Mouse (Mus musculus) brain, embryonic 18.5 days (tissue): ENCODE measurements around the gene Scgb1c1.
A peak's percentile ranks its signal among the peaks of the same experiment; 100 is the strongest.
"Not testable (repeated sequence)": the region's sequence is repeated elsewhere in the genome, so short reads cannot be mapped to it uniquely, and the experiment has no call there.

ENCODE experiments used
- DNase-seq: peaks from one replicate; pipeline ENCODE4 v3.0.0-alpha.2; 2012; ENCODE audit warnings: low read depth, low spot score

Scgb1c1 gene

DNA sequence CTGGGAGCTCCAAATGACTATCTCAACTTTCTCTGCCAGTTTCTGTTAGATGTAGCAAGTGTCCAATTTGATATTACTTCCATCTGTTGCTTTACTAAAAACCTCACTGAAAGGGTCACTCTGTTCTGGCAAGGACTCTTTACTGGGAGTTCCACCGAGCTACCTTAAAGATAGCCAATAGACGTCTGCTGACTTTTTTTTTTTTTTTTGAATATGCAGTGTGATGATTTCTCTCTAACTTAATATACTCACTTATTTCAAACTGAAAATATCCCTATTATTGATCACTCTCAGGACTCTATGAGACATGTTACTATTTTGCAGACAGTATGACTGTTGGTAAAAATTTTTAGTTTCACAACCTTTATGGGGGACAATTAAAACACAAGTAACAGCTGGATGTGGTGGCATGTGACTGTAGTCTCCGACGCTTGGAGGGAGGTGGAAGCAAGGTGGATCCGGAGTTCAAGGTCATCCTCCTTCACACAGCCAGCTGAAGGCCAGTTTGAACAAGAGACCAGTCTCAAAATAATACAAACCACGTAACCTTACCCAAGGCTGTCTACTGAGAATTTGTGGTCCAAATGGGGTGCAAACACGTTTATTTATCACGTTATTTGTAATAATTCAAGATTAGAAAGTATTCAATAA, 35.6 kb downstream of the Scgb1c1 start:
- no peak for DNase-seq

DNA sequence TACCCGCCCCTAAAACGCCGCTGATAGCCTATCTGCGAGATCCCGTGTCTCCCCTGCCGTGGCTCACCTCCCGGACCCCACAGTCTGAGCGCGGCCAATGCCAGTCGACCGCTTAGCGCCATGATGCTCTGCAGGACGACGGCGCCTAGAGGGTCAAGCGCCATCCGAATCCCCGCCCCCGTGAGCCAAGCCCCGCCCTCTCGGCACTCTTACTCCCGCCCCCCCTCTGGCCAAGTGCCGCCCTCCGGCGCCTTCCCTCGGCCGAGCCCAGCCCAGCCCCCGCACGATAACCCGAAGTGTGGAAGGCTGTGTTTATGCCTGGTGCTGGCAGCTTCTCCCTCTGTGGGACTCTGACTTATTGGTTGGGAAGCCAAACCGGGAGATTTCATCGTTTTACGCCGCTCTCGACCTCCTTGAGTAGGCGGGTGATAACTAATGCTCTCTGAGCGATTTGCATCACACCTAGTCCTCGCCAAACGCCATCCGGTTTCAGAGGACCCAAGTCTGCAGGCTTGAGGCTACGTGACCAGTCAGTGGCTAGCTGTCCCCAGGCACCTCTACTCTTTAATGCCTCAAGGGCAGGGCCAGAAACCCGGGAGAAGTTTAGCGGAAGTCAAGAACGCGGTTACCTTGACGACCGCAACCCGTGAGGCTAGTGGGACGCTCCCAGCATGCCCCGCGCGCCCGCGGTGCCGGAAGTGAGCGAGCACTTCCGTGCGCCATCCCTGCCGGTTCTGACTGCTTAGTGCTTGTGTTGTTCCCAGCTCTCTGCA, 36.5 kb downstream of the Scgb1c1 start, which contains the start of the genes Psmd13 and Sirt3:
Gene Psmd13, plus strand, starts transcription at position 273 of the 773 bp plus-strand sequence.
Gene Sirt3, minus strand, starts transcription at position 614 of the 773 bp plus-strand sequence.
- peak; percentile 86 for DNase-seq

DNA sequence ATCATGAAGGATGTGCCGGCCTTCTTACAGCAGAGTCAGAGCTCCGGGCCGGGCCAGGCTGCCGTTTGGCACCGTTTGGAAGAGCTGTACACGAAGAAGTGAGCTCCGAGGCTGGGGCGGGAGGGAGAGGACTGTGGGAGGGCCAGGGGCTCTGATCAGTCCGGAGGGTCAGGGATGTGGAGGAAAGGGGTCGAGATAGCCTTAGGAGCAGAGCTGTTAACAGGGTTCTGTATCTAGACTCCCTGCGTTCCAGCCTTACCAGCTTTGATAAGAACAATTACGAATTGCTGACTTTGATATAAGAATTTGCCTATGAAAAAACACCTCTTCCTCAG, 37.1 kb downstream of the Scgb1c1 start:
- DNase-seq: no peak

DNA sequence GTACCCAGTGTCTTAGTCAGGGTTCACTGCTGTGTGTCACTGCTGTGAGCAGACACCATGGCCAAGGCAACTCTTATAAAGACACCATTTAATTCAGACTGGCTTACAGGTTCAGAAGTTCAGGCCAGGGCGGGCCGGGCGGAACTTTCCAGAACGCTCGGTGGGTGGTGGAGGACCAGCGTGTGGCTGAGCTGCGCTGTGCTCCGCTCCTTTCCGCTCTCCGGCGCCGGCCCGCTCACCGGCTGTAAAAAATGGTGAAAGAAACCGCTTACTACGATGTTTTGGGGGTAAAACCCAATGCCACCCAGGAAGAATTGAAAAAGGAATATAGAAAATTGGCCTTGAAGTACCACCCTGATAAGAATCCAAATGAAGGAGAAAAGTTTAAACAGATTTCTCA, 45.3 kb downstream of the Scgb1c1 start:
- DNase-seq: not testable (repeated sequence)

DNA sequence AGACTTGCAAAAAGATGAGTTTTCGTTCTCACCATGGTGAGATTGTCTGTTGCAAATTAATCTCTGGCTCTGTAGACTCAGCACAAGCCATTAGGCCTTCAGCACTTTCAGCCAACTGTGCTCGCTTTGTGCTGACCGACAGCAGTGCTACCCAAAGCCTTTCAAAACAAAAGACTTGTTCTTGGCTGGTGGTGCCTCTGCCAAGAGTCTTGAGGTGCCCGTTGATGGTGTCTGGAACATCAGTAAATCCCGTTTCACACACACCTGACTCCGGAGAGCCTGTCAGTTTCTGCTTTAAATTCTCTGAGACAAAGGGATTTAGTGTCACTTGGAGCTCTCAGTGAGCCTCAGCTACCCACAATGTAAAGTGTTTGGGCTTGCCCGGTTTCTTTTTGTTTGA, 48.7 kb downstream of the Scgb1c1 start:
- no peak for DNase-seq

DNA sequence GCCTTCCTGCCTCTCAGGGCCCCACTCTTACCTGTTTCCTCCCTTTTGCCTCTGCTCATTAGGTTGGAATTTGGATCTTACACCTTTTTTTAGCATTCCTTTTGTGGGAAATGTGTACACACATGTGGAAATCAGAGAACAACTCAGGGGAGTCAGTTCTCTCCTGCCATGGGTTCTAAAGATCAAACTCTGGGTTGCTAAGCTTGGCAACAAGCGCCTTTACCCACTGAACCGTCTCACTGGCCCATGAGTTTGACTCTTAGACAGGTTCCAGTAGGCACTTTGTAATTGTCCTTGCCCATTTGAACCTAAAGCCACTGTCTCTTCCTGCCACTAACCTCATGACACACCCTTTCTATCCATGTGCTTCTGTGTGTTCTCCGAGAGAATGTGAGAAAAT, 49.3 kb downstream of the Scgb1c1 start:
- DNase-seq: no peak
